Mouse (Mus musculus) liver, postnatal 0 days (tissue): ENCODE measurements around the gene Csrp1.

ENCODE experiments used
- CTCF ChIP-seq: sonication (generic); IDR thresholded peaks from 2 replicates; pipeline ENCODE4 v1.5.1; 2016; ENCODE audit warnings: antibody characterized with exemption, low read depth
- EP300 ChIP-seq: IDR thresholded peaks from 2 replicates; pipeline ENCODE4 v1.6.1; 2016; ENCODE audit warnings: antibody characterized with exemption, low read depth, mild to moderate bottlenecking

DNA sequence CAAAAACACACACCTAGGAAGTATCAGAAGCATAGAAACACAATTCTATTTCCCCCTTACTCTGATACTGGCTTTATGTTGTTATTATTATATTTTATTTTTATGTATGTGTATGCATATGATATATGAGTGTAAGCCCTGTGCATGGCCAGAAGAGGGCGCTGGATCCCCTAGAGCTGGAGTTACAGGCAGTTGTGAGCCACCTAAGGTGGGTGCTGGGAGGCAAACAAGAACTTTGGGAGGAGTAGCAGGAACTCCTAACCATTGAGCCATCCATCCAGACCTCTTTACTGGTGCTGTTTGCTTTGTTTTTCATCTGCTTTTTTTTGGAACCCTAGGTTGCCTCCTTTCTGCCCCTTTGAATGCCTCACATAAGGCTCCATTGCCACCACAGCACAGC, 48.5 kb upstream of the Csrp1 start:
- peak; percentile 47 for TF ChIP-seq CTCF
- no peak for TF ChIP-seq EP300
